Mouse (Mus musculus) forebrain, embryonic 13.5 days (tissue): Measurements from ENCODE around the gene Pcmt1. TPM values are rescaled to one million over a fixed set of nuclear protein-coding genes. Genes with fewer than 3 reads are reported as not detected.

ENCODE experiments used
- ATAC-seq: fragments of 200-750 bp; cut with Nextera tagmentation; 2 replicates; pipeline ENCODE4 v1.8.0; 2017
- H3K27ac ChIP-seq: fragments of 300-500 bp; sonication (generic); 2 replicates; pipeline ENCODE4 v1.5.1; 2015; ENCODE audit warnings: inconsistent platforms, mild to moderate bottlenecking, moderate library complexity
- H3K27me3 ChIP-seq: fragments of 300-500 bp; sonication (generic); 2 replicates; pipeline ENCODE4 v1.6.1; 2015; ENCODE audit warnings: mild to moderate bottlenecking, inconsistent platforms
- H3K36me3 ChIP-seq: fragments of 300-500 bp; sonication (generic); 2 replicates; pipeline ENCODE4 v1.6.1; 2015; ENCODE audit warnings: mild to moderate bottlenecking, inconsistent platforms; ENCODE audit not compliant: poor library complexity, severe bottlenecking
- H3K4me1 ChIP-seq: fragments of 300-500 bp; sonication (generic); 2 replicates; pipeline ENCODE4 v1.6.1; 2015; ENCODE audit warnings: inconsistent platforms
- H3K4me2 ChIP-seq: fragments of 300-500 bp; sonication (generic); 2 replicates; pipeline ENCODE4 v1.6.1; 2015; ENCODE audit warnings: inconsistent platforms, mild to moderate bottlenecking, moderate library complexity
- H3K4me3 ChIP-seq: fragments of 300-500 bp; sonication (generic); 2 replicates; pipeline ENCODE4 v1.5.1; 2015; ENCODE audit warnings: mild to moderate bottlenecking, inconsistent platforms
- H3K9ac ChIP-seq: fragments of 300-500 bp; sonication (generic); 2 replicates; pipeline ENCODE4 v1.6.1; 2015; ENCODE audit warnings: mild to moderate bottlenecking, inconsistent platforms
- H3K9me3 ChIP-seq: fragments of 300-500 bp; sonication (generic); replicated peaks from 2 replicates; pipeline ENCODE4 v1.6.1; 2016; ENCODE audit warnings: inconsistent platforms
- WGBS: fragments of 180-500 bp; shearing (Covaris S2); methylation state at CpG from one replicate; pipeline ENCODE4 v1.1.7; 2015; 5-methylcytosine and 5-hydroxymethylcytosine counted together
- polyA plus RNA-seq: library from polyadenylated mRNA; unstranded; fragments of >200 nt; fragmentation: Nextera tagmentation; extraction: Ambion mirVana; gene quantifications from 2 replicates; pipeline ENCODE4 v1.2.1, GENCODE M21; 2015

The Pcmt1 gene
- polyA plus RNA-seq, result 160 TPM in 2 replicates

- H3K4me2 ChIP-seq, result peak within 1 kb of the TSS; percentile 85
- H3K9me3 ChIP-seq, result no peaks in the 10 kb centered on the region
- peak within 1 kb of the TSS; percentile 95 for H3K27ac ChIP-seq
- H3K36me3 ChIP-seq, result peaks cover 35% of the 10 kb centered on the region
- WGBS, result under 1% methylated on average over 45 of the region's 65 CpGs
- no peaks in the 10 kb centered on the region for H3K27me3 ChIP-seq
- H3K4me3 ChIP-seq, result peak within 1 kb of the TSS; percentile 99
- H3K9ac ChIP-seq, result peak within 1 kb of the TSS; percentile 100
- ATAC-seq, result peak; percentile 92
- H3K4me1 ChIP-seq, result peaks cover 38% of the 10 kb centered on the region
Observed at GRCm38 (mm10) chr10:7680731-7681301, at the start of gene Pcmt1, which contains the start of gene Lats1. Gene Pcmt1, minus strand, starts transcription at chr10:7681136. Gene Lats1, plus strand, starts transcription at chr10:7681214.

GRCm38 (mm10) chr10:7727011-7727410 is 46.1 kb upstream of the Pcmt1 start:
- no peaks in the 10 kb centered on the region for H3K27me3 ChIP-seq
- H3K4me2 ChIP-seq, result peak overlapping the region; percentile 91
- H3K9me3 ChIP-seq, result no peaks in the 10 kb centered on the region
- peak overlapping the region; percentile 82 for H3K4me3 ChIP-seq
- H3K27ac ChIP-seq, result no peak overlapping the region
- peaks cover 27% of the 10 kb centered on the region for H3K4me1 ChIP-seq
- no peaks in the 10 kb centered on the region for H3K36me3 ChIP-seq
- 25% methylated on average over 3 of the region's 3 CpGs for WGBS
- H3K9ac ChIP-seq, result peak overlapping the region; percentile 48
- no peak for ATAC-seq

- H3K4me2 ChIP-seq, result peak overlapping the region; percentile 91
- WGBS, result 0% methylated on average over 8 of the region's 8 CpGs
Observed at GRCm38 (mm10) chr10:7726501-7726812, 45.5 kb upstream of the Pcmt1 start.

GRCm38 (mm10) chr10:7725751-7726500 is 45.0 kb upstream of the Pcmt1 start, which contains the start of gene Katna1:
Gene Katna1, plus strand, starts transcription at chr10:7726000.
- Histone ChIP-seq H3K9ac (peak within 1 kb of the TSS; percentile 86), H3K4me2 (peak within 1 kb of the TSS; percentile 91), H3K36me3 (no peaks in the 10 kb centered on the region), H3K4me3 (peak within 1 kb of the TSS; percentile 82), H3K4me1 (peaks cover 21% of the 10 kb centered on the region), H3K9me3 (no peaks in the 10 kb centered on the region), H3K27me3 (no peaks in the 10 kb centered on the region), H3K27ac (peak within 1 kb of the TSS; percentile 5; the same call in 1 of the 2 replicates)
- peak; percentile 99 for ATAC-seq
- under 1% methylated on average over 49 of the region's 49 CpGs for WGBS

More at GRCm38 (mm10) chr10:7726501-7726812, 45.5 kb upstream of the Pcmt1 start:
- Histone ChIP-seq H3K4me3 (peak overlapping the region; percentile 82), H3K9me3 (no peaks in the 10 kb centered on the region), H3K9ac (peak overlapping the region; percentile 86), H3K4me1 (peaks cover 24% of the 10 kb centered on the region), H3K36me3 (no peaks in the 10 kb centered on the region), H3K27ac (peak overlapping the region; percentile 5; the same call in 1 of the 2 replicates), H3K27me3 (no peaks in the 10 kb centered on the region)
- no peak for ATAC-seq

- Histone ChIP-seq H3K9me3 (no peaks in the 10 kb centered on the region), H3K4me1 (no peaks in the 10 kb centered on the region), H3K36me3 (peaks cover 47% of the 10 kb centered on the region), H3K27ac (no peak overlapping the region), H3K4me2 (no peak overlapping the region), H3K9ac (no peak overlapping the region), H3K27me3 (no peaks in the 10 kb centered on the region), H3K4me3 (no peak overlapping the region)
- WGBS, result 82% methylated on average over 7 of the region's 7 CpGs
- no peak for ATAC-seq
Observed at GRCm38 (mm10) chr10:7715056-7715455, 34.1 kb upstream of the Pcmt1 start.

- Histone ChIP-seq H3K27me3 (no peaks in the 10 kb centered on the region), H3K4me1 (no peaks in the 10 kb centered on the region), H3K4me2 (no peak overlapping the region), H3K9me3 (no peaks in the 10 kb centered on the region), H3K9ac (no peak overlapping the region), H3K36me3 (peaks cover 70% of the 10 kb centered on the region), H3K4me3 (no peak overlapping the region), H3K27ac (no peak overlapping the region)
- ATAC-seq, result no peak
- WGBS, result 95% methylated on average over 13 of the region's 13 CpGs
Observed at GRCm38 (mm10) chr10:7712506-7712905, 31.6 kb upstream of the Pcmt1 start.

- Histone ChIP-seq H3K27me3 (no peaks in the 10 kb centered on the region), H3K4me1 (no peaks in the 10 kb centered on the region), H3K4me3 (no peak overlapping the region), H3K36me3 (peaks cover 84% of the 10 kb centered on the region), H3K9me3 (no peaks in the 10 kb centered on the region), H3K9ac (no peak overlapping the region), H3K27ac (no peak overlapping the region), H3K4me2 (no peak overlapping the region)
- ATAC-seq, result no peak
- WGBS, result 92% methylated on average over 5 of the region's 5 CpGs
Observed at GRCm38 (mm10) chr10:7710121-7710520, 29.2 kb upstream of the Pcmt1 start.

GRCm38 (mm10) chr10:7702586-7702985 is 21.6 kb upstream of the Pcmt1 start:
- no peak overlapping the region for H3K4me2 ChIP-seq
- WGBS, result 96% methylated on average over 6 of the region's 6 CpGs

GRCm38 (mm10) chr10:7700120-7700519 is 19.2 kb upstream of the Pcmt1 start:
- 91% methylated on average over 3 of the region's 3 CpGs for WGBS
- Histone ChIP-seq H3K27me3 (no peaks in the 10 kb centered on the region), H3K4me1 (no peaks in the 10 kb centered on the region), H3K4me2 (no peak overlapping the region), H3K4me3 (no peak overlapping the region), H3K9me3 (no peaks in the 10 kb centered on the region), H3K27ac (no peak overlapping the region), H3K9ac (no peak overlapping the region), H3K36me3 (peaks cover 81% of the 10 kb centered on the region)
- ATAC-seq, result no peak

More at GRCm38 (mm10) chr10:7702586-7702985, 21.6 kb upstream of the Pcmt1 start:
- no peak for ATAC-seq
- H3K27ac ChIP-seq, result no peak overlapping the region
- H3K9me3 ChIP-seq, result no peaks in the 10 kb centered on the region
- H3K27me3 ChIP-seq, result no peaks in the 10 kb centered on the region
- H3K9ac ChIP-seq, result no peak overlapping the region
- H3K4me1 ChIP-seq, result no peaks in the 10 kb centered on the region
- H3K4me3 ChIP-seq, result no peak overlapping the region
- peaks cover 88% of the 10 kb centered on the region for H3K36me3 ChIP-seq

- H3K4me3 ChIP-seq, result no peak overlapping the region
- H3K36me3 ChIP-seq, result peaks cover 72% of the 10 kb centered on the region
- H3K4me2 ChIP-seq, result no peak overlapping the region
- H3K27me3 ChIP-seq, result no peaks in the 10 kb centered on the region
- no peak overlapping the region for H3K9ac ChIP-seq
- H3K4me1 ChIP-seq, result no peaks in the 10 kb centered on the region
- no peaks in the 10 kb centered on the region for H3K9me3 ChIP-seq
- ATAC-seq, result no peak
- H3K27ac ChIP-seq, result no peak overlapping the region
Observed at GRCm38 (mm10) chr10:7695286-7695685, 14.3 kb upstream of the Pcmt1 start.

GRCm38 (mm10) chr10:7686902-7687301 is 6.0 kb upstream of the Pcmt1 start:
- Histone ChIP-seq H3K4me2 (no peak overlapping the region), H3K4me3 (no peak overlapping the region), H3K36me3 (peaks cover 13% of the 10 kb centered on the region), H3K27ac (no peak overlapping the region), H3K9me3 (no peaks in the 10 kb centered on the region), H3K4me1 (peaks cover 16% of the 10 kb centered on the region), H3K9ac (no peak overlapping the region), H3K27me3 (no peaks in the 10 kb centered on the region)
- ATAC-seq, result no peak
- 97% methylated on average over 6 of the region's 6 CpGs for WGBS

- peak overlapping the region; percentile 85 for H3K4me2 ChIP-seq
- H3K4me3 ChIP-seq, result peak overlapping the region; percentile 99
- no peaks in the 10 kb centered on the region for H3K9me3 ChIP-seq
- H3K4me1 ChIP-seq, result peaks cover 38% of the 10 kb centered on the region
- H3K36me3 ChIP-seq, result peaks cover 24% of the 10 kb centered on the region
- H3K27me3 ChIP-seq, result no peaks in the 10 kb centered on the region
- H3K27ac ChIP-seq, result no peak overlapping the region
- H3K9ac ChIP-seq, result peak overlapping the region; percentile 100
- no peak for ATAC-seq
- WGBS, result 62% methylated on average over 3 of the region's 3 CpGs
Observed at GRCm38 (mm10) chr10:7682249-7682648, 1.3 kb upstream of the Pcmt1 start.
